Mouse (Mus musculus): Measurements from ENCODE around the gene Gm10065. TPM values are rescaled to one million over a fixed set of nuclear protein-coding genes. Genes with fewer than 3 reads are reported as not detected.
A peak's percentile ranks its signal among the peaks of the same experiment; 100 is the strongest.
"Not testable (repeated sequence)": the region's sequence is repeated elsewhere in the genome, so short reads cannot be mapped to it uniquely, and the experiment has no call there.

The Gm10065 gene
- polyA plus RNA-seq (2016; fragmentation: Nextera tagmentation; extraction: Ambion mirVana), result not detected in 2 replicates

GRCm38 (mm10) chr13:21478759-21479670 is at the start of gene Gm10065, which contains the start of gene Zkscan4:
Gene Gm10065, minus strand, starts transcription at chr13:21479441.
Gene Zkscan4, plus strand, starts transcription at chr13:21478907.
- peak; percentile 90 for ATAC-seq (ENCODE audit: low FRiP score)
- Histone ChIP-seq H3K4me3 (peak within 1 kb of the TSS; percentile 55), H3K9ac (peak within 1 kb of the TSS; percentile 64), H3K27ac (peak within 1 kb of the TSS; percentile 76), H3K4me2 (replicated peaks) (peak within 1 kb of the TSS; percentile 67)
- not testable (repeated sequence) for H3K27me3 ChIP-seq; H3K36me3 ChIP-seq; H3K9me3 ChIP-seq (replicated peaks); H3K4me1 ChIP-seq
- WGBS, result 4% methylated on average over 31 of the region's 31 CpGs

DNA sequence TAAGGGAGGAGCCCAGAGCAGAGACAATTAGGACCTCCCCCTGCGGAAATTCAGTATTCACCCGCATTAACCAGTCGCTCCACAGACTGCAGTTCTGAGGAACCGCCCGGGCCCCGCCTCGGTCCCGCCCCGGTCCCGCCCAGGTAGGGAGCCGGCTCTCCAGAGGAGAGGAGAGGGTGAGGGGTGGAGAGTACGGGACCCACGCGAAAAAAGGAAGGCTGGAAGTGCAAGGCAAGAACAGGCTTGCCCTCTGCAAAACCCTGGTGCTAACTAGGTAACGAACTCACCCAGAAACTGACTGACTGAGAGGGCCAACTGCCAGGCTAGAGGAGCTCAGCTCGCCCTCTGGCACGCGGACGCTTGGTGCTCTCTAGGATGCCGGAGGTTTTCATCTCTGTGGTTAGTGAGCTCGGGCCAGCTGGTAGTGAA is 27.0 kb upstream of the Gm10065 start:
- Histone ChIP-seq H3K4me1 (no peaks in the 10 kb centered on the region), H3K27ac (peak overlapping the region; percentile 73)
- under 1% methylated on average over 21 of the region's 21 CpGs for WGBS

GRCm38 (mm10) chr13:21502296-21502695 is 23.1 kb upstream of the Gm10065 start:
- no peak for ATAC-seq (ENCODE audit: low FRiP score)

More for the DNA sequence above, 27.0 kb upstream of the Gm10065 start:
- Histone ChIP-seq H3K9me3 (replicated peaks) (no peaks in the 10 kb centered on the region), H3K27me3 (no peaks in the 10 kb centered on the region), H3K9ac (peak overlapping the region; percentile 73), H3K4me3 (peak overlapping the region; percentile 61), H3K36me3 (no peaks in the 10 kb centered on the region), H3K4me2 (replicated peaks) (peak overlapping the region; percentile 63)
- ATAC-seq (ENCODE audit: low FRiP score), result peak; percentile 99

GRCm38 (mm10) chr13:21501182-21501581 is 21.9 kb upstream of the Gm10065 start, which contains the start of gene Gm11273:
Gene Gm11273, minus strand, starts transcription at chr13:21501418.
- not testable (repeated sequence) for H3K4me1 ChIP-seq; H3K36me3 ChIP-seq; H3K27me3 ChIP-seq; H3K4me2 ChIP-seq (replicated peaks); H3K4me3 ChIP-seq; ATAC-seq (ENCODE audit: low FRiP score); H3K27ac ChIP-seq; H3K9me3 ChIP-seq (replicated peaks); H3K9ac ChIP-seq
- WGBS, result 92% methylated on average over 17 of the region's 17 CpGs

More at GRCm38 (mm10) chr13:21502296-21502695, 23.1 kb upstream of the Gm10065 start:
- Histone ChIP-seq H3K4me1 (no peaks in the 10 kb centered on the region), H3K27ac (no peak overlapping the region), H3K4me3 (no peak overlapping the region), H3K36me3 (no peaks in the 10 kb centered on the region), H3K4me2 (replicated peaks) (no peak overlapping the region), H3K27me3 (no peaks in the 10 kb centered on the region), H3K9me3 (replicated peaks) (no peaks in the 10 kb centered on the region), H3K9ac (no peak overlapping the region)
- WGBS, result 88% methylated on average over 5 of the region's 5 CpGs

DNA sequence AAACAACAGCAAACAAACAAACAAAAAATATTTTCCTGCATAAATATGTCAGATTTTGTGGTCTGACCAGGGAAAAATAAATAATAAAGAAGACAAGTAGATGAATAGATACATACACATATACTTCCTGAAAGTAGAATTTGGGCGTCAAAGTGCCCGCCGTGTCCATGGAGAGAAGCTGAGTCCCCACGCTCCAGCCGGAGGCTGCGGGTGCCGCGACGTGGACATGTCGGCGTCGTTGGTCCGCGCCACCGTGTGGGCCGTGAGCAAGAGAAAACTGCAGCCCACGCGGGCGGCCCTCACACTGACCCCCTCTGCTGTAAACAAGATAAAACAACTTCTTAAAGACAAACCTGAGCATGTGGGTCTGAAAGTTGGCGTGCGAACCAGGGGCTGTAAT is 15.8 kb upstream of the Gm10065 start, which contains the start of gene AK157302:
Gene AK157302 (plus strand): TSS at position 144 of the 400 bp plus-strand sequence.
- H3K4me3 ChIP-seq, result no peak within 1 kb of the TSS
- H3K4me2 ChIP-seq (replicated peaks), result no peak within 1 kb of the TSS
- no peak for ATAC-seq (ENCODE audit: low FRiP score)
- no peak within 1 kb of the TSS for H3K27ac ChIP-seq
- no peaks in the 10 kb centered on the region for H3K9me3 ChIP-seq (replicated peaks)
- no peaks in the 10 kb centered on the region for H3K36me3 ChIP-seq
- H3K4me1 ChIP-seq, result no peaks in the 10 kb centered on the region
- no peaks in the 10 kb centered on the region for H3K27me3 ChIP-seq
- 91% methylated on average over 18 of the region's 21 CpGs for WGBS
- no peak within 1 kb of the TSS for H3K9ac ChIP-seq

DNA sequence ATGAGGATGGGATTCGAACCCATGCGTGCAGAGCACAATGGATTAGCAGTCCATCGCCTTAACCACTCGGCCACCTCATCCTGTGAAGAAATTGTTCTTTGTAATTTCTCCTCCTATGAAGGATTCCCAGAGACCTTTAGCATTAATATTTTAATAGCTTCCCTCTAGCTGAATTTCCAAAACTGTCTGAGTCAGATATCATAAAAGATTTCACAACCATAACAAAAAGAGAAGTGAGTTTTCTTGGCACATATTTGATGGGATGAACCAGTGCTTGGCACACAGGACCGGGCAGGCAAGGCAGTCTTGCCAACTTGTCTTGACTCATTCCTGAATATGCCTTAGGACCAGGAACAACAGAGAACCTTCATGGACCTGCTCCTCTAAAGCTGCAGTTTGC is 13.6 kb upstream of the Gm10065 start:
- ATAC-seq (ENCODE audit: low FRiP score), result no peak
- Histone ChIP-seq H3K9me3 (replicated peaks) (no peaks in the 10 kb centered on the region), H3K4me2 (replicated peaks) (no peak overlapping the region), H3K27me3 (no peaks in the 10 kb centered on the region), H3K4me3 (no peak overlapping the region), H3K27ac (no peak overlapping the region), H3K9ac (no peak overlapping the region), H3K4me1 (no peaks in the 10 kb centered on the region), H3K36me3 (no peaks in the 10 kb centered on the region)
- 94% methylated on average over 5 of the region's 5 CpGs for WGBS

DNA sequence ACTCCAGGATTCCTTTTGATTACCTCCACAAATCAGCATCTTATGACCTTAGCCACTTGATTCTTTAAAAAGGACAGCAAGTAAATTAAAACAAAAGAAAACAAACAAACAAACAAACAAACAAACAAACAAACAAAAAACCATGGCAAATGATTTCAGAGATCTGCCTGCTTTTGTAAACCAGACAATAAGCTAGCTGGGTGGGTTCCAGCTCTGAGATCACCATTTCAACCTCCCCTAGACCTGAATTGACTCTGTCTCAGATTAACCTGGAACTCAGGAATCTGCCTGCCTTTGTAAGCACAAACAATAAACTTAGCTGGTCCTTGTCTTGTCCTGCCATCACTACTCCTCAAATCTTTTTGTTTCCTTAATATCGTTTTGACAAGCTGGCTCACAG is 7.6 kb upstream of the Gm10065 start:
- 85% methylated on average over 1 of the region's 1 CpGs for WGBS
- H3K9me3 ChIP-seq (replicated peaks), result no peaks in the 10 kb centered on the region; the same call in 1 of the 2 replicates
- no peak overlapping the region for H3K4me3 ChIP-seq
- no peaks in the 10 kb centered on the region for H3K4me1 ChIP-seq
- H3K27ac ChIP-seq, result no peak overlapping the region
- no peaks in the 10 kb centered on the region for H3K27me3 ChIP-seq
- no peak overlapping the region for H3K9ac ChIP-seq
- H3K36me3 ChIP-seq, result peaks cover 24% of the 10 kb centered on the region
- no peak overlapping the region for H3K4me2 ChIP-seq (replicated peaks)
- no peak for ATAC-seq (ENCODE audit: low FRiP score)

GRCm38 (mm10) chr13:21472427-21472826 is 6.8 kb downstream of the Gm10065 start:
- Histone ChIP-seq H3K36me3 (no peaks in the 10 kb centered on the region), H3K4me2 (replicated peaks) (no peak overlapping the region), H3K4me3 (no peak overlapping the region), H3K4me1 (0 out of 2 replicates have a peak, but pooled peaks cover 9% of the 10 kb centered on the region), H3K27me3 (0 out of 2 replicates have a peak, but pooled peaks cover 4% of the 10 kb centered on the region), H3K9ac (no peak overlapping the region), H3K27ac (no peak overlapping the region), H3K9me3 (replicated peaks) (no peaks in the 10 kb centered on the region)
- WGBS, result 33% methylated on average over 4 of the region's 4 CpGs
- ATAC-seq (ENCODE audit: low FRiP score), result no peak

DNA sequence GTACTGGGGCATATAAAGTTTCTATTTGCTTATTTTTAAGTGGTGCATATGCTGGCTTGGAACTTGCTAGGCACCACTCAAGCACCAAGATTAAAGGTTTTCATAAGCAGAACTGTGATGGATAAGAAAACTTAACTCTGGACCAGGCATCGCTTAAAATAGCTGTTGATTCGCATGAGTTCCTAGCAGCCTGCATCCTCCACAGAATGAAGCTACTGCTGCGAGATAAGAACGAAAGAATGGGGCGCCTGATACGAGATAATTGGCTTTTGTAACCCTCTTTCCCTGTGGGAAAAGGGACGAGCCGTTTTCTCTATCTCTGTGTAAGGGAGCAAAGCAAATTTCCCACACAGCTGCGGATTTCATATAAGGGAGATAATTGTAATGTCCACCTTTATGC is 10.1 kb downstream of the Gm10065 start:
- Histone ChIP-seq H3K36me3 (no peaks in the 10 kb centered on the region), H3K9me3 (replicated peaks) (no peaks in the 10 kb centered on the region), H3K4me3 (no peak overlapping the region), H3K27me3 (0 out of 2 replicates have a peak, but pooled peaks cover 4% of the 10 kb centered on the region), H3K4me2 (replicated peaks) (peak overlapping the region; percentile 78; the same call in 1 of the 2 replicates), H3K9ac (no peak overlapping the region), H3K27ac (no peak overlapping the region), H3K4me1 (0 out of 2 replicates have a peak, but pooled peaks cover 9% of the 10 kb centered on the region)
- ATAC-seq (ENCODE audit: low FRiP score), result no peak
- 22% methylated on average over 9 of the region's 9 CpGs for WGBS

DNA sequence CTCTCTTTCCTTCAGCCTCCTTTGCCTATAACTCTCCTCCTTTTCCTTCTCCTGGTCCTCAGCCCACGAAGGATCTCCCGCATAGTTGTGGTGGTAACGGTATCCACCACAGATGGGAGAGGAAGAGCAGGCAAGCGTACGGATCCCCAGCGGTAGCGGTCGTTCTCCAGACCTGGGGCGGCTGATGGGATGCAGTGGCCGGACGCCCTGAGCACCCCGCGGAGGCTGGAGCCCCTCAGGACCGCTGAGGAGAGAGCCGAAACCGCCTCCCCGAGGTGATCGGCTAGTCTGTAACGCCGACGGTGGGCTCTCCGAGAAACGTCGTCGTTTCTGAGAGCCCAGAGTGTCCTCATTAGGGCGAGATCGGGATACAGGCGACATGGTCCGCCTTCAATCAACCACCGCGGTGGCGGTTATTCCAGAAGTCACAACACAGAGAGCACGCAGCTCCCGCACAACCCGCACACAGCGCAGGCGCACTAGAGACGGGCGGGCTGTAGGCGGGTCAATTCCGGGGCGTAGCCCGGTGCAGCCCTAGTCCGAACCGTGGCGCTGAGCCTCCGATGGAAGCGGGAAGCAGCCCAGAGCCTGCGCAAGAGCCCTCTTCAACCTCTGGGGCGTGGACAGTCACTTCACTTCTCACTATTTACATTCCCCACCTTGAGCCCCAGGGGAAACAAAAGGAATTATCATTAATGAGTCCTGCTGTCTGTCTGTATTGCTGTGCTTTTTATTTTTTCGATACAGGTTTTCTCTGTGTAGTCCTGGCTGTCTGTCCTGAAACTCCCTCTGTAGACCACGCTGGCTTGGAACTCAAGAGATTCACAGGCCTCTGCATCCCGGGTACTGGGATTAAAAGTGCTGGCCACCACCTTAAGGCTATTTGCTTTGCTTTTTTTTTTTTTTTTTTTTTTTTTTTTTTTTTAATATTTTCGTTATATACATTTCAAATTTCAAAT is 10.9 kb downstream of the Gm10065 start, which contains the start of gene Nkapl:
Gene Nkapl (minus strand): TSS at position 449 of the 959 bp plus-strand sequence.
- H3K9me3 ChIP-seq (replicated peaks), result no peaks in the 10 kb centered on the region
- under 1% methylated on average over 53 of the region's 54 CpGs for WGBS
- H3K27me3 ChIP-seq, result 0 out of 2 replicates have a peak, but pooled peaks cover 4% of the 10 kb centered on the region
- H3K4me1 ChIP-seq, result 0 out of 2 replicates have a peak, but pooled peaks cover 9% of the 10 kb centered on the region
- peak within 1 kb of the TSS; percentile 71 for H3K9ac ChIP-seq
- peak within 1 kb of the TSS; percentile 70 for H3K27ac ChIP-seq
- peak; percentile 99 for ATAC-seq (ENCODE audit: low FRiP score)
- peak within 1 kb of the TSS; percentile 53 for H3K4me3 ChIP-seq
- H3K4me2 ChIP-seq (replicated peaks), result peak within 1 kb of the TSS; percentile 78
- H3K36me3 ChIP-seq, result no peaks in the 10 kb centered on the region

DNA sequence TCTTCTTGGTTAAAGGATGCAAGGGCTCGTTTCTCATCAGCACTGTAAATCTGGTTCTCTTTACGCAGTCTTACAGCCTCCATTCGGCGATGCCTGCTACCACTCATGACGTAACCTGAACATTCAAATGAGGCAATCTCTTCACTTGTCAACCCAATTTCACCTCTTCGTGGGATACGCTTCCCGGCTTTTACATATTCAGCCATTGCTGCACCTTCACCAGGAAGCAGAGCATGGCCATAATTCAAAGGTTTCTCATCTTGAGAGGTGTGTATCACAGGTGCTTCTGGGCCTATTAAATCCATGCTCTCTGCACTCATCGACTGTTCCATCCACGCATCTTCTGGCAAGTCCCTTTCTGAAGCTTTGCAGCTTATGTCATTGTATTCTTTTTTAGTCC is 11.9 kb downstream of the Gm10065 start:
- 0 out of 2 replicates have a peak, but pooled peaks cover 4% of the 10 kb centered on the region for H3K27me3 ChIP-seq
- no peak overlapping the region for H3K9ac ChIP-seq
- H3K4me3 ChIP-seq, result no peak overlapping the region
- H3K9me3 ChIP-seq (replicated peaks), result no peaks in the 10 kb centered on the region
- no peaks in the 10 kb centered on the region for H3K36me3 ChIP-seq
- 0 out of 2 replicates have a peak, but pooled peaks cover 9% of the 10 kb centered on the region for H3K4me1 ChIP-seq
- H3K4me2 ChIP-seq (replicated peaks), result 0 out of 2 replicates have a peak overlapping the region, but pooled peaks have one; percentile 78
- H3K27ac ChIP-seq, result no peak overlapping the region
- no peak for ATAC-seq (ENCODE audit: low FRiP score)
- 84% methylated on average over 10 of the region's 10 CpGs for WGBS

All from hindbrain, embryonic 12.5 days (tissue).